Mouse (Mus musculus) embryonic facial prominence, embryonic 10.5 days (tissue): Measurements from ENCODE around the gene Strn. TPM values are rescaled to one million over a fixed set of nuclear protein-coding genes. Genes with fewer than 3 reads are reported as not detected.

ENCODE experiments used
- DNase-seq: peaks from one replicate; pipeline ENCODE4 v3.0.0-alpha.2; 2017; ENCODE audit warnings: low spot score
- H3K27ac ChIP-seq: fragments of 300-500 bp; sonication (generic); replicated peaks from 2 replicates; pipeline ENCODE4 v1.5.1; 2016; ENCODE audit warnings: mild to moderate bottlenecking
- H3K27me3 ChIP-seq: fragments of 300-500 bp; sonication (generic); replicated peaks from 2 replicates; pipeline ENCODE4 v1.6.1; 2016; ENCODE audit warnings: low read depth, mild to moderate bottlenecking; ENCODE audit not compliant: poor library complexity, severe bottlenecking
- H3K36me3 ChIP-seq: fragments of 300-500 bp; sonication (generic); replicated peaks from 2 replicates; pipeline ENCODE4 v1.6.1; 2016; ENCODE audit warnings: mild to moderate bottlenecking, moderate library complexity
- H3K4me1 ChIP-seq: fragments of 300-500 bp; sonication (generic); 2 replicates; pipeline ENCODE4 v1.6.1; 2016
- H3K4me3 ChIP-seq: fragments of 300-500 bp; sonication (generic); 2 replicates; pipeline ENCODE4 v1.5.1; 2016; ENCODE audit warnings: mild to moderate bottlenecking, moderate library complexity
- H3K9me3 ChIP-seq: fragments of 300-500 bp; sonication (generic); 2 replicates; pipeline ENCODE4 v1.6.1; 2016; ENCODE audit warnings: mild to moderate bottlenecking
- WGBS: fragments of 180-500 bp; shearing (Covaris S2); methylation state at CpG from one replicate; pipeline ENCODE4 v1.1.7; 2016; 5-methylcytosine and 5-hydroxymethylcytosine counted together
- polyA plus RNA-seq: library from polyadenylated mRNA; unstranded; fragments of >200 nt; fragmentation: Nextera tagmentation; extraction: Ambion mirVana; gene quantifications from 2 replicates; pipeline ENCODE4 v1.2.1, GENCODE M21; 2016

The Strn gene
- polyA plus RNA-seq, 1 experiment from 2014 or later: 7.1 TPM

DNA sequence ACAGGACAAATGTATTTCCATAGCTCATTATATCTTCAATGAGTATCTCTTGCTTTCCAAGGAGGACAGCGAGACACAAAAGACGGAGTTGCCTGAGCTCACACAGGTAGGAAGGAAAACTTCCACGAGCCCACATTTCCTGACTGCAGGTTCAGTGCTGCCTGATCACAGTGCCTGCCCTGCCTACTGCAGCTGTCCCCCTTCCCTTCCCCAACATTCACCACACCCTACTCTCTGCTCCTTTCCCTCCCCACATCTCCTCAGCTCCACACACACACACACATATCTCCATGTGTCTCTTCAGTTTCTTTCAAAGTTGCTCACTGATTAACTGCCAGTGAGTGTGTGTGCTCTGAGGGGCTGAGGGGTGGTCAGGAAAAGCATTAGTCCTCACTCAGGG, 96.6 kb downstream of the Strn start:
- Histone ChIP-seq H3K27ac (no peak overlapping the region), H3K9me3 (no peaks in the 10 kb centered on the region), H3K4me3 (no peak overlapping the region), H3K27me3 (no peaks in the 10 kb centered on the region), H3K4me1 (no peaks in the 10 kb centered on the region), H3K36me3 (no peaks in the 10 kb centered on the region)
- no peak for DNase-seq
- 95% methylated on average over 3 of the region's 3 CpGs for WGBS

DNA sequence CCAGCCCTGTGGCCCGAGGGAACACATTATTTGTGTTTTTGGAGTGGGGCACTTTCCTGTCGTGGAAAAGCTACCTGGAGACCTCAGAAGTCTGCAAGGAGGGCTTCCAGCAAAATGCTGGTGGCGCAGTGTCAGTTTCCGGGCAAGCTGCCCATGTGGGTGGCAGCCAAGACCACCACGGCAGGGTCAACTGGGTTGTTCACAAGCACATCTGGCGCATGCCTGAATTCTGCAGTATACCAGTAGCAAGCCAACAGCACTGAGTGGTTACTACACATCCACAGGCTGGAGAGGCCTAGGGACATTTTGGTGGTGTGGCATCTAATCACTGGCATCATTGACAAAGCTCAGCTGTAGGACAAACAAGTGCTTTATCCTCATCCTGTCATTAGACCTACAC, 97.9 kb downstream of the Strn start:
- no peaks in the 10 kb centered on the region for H3K36me3 ChIP-seq
- 69% methylated on average over 6 of the region's 6 CpGs for WGBS
- no peak for DNase-seq

DNA sequence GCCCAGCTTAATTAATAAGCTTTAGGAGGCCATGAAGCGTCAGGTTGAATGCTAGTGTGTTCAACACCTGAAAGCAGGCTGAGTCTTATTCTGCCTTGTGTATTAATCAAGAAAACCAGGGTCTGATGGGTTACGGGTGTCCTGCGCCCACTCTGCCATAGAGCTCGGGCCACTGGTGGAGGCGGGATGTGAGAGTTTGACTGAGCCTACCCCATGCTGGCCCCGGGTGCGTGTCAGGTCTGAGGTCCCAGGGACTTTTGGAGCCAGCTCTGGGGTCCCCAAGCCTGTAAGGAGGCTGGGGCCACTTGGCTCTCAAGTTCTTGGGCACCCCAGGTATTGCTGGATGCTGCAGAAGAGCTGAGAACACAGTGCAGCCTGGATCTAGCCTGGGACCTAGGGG, 99.9 kb downstream of the Strn start:
- no peak for DNase-seq
- H3K36me3 ChIP-seq: no peaks in the 10 kb centered on the region
- H3K27ac ChIP-seq: no peak overlapping the region
- no peaks in the 10 kb centered on the region for H3K4me1 ChIP-seq
- no peaks in the 10 kb centered on the region for H3K9me3 ChIP-seq
- no peak overlapping the region for H3K4me3 ChIP-seq
- WGBS: 93% methylated on average over 7 of the region's 7 CpGs
- no peaks in the 10 kb centered on the region for H3K27me3 ChIP-seq

More for the DNA sequence above, 97.9 kb downstream of the Strn start:
- Histone ChIP-seq H3K27ac (no peak overlapping the region), H3K4me3 (no peak overlapping the region), H3K27me3 (no peaks in the 10 kb centered on the region), H3K9me3 (no peaks in the 10 kb centered on the region), H3K4me1 (no peaks in the 10 kb centered on the region)

DNA sequence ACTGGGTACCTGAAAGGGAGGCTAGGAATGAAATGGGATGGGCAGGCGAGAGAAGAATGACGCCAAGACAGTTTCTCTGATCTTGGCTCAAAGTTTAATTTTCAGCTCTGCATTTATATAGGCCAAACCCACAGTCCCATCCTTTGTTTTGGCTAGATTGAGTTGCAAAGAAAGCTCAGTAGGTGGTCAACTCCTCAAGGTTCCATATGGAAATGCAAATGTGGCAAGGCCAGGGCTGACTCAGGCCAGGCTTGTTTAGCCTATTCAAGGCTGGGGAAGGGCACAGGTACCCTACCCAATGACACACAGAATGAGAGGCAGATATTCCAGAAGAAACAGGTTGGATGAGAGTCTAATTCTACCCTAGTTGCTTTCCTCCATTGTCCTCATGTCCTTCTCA, 101.4 kb downstream of the Strn start:
- Histone ChIP-seq H3K27me3 (no peaks in the 10 kb centered on the region), H3K9me3 (no peaks in the 10 kb centered on the region), H3K36me3 (no peaks in the 10 kb centered on the region), H3K27ac (no peak overlapping the region), H3K4me3 (no peak overlapping the region), H3K4me1 (no peaks in the 10 kb centered on the region)
- DNase-seq: no peak
- 45% methylated on average over 2 of the region's 2 CpGs for WGBS

DNA sequence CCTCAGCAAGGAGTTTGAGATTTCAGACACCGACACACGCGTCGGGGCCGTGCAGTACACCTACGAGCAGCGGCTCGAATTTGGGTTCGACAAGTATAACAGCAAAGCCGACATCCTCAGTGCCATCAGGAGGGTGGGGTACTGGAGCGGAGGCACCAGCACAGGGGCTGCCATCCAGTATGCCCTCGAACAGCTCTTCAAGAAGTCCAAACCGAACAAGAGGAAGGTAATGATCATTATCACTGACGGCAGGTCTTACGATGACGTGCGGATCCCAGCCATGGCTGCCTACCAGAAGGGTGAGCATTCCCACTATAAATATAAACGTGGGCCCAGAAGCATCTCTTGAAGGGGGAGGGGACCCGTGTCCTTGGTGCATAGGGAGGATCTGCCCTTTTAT, 112.1 kb downstream of the Strn start:
- no peaks in the 10 kb centered on the region for H3K9me3 ChIP-seq
- 94% methylated on average over 19 of the region's 19 CpGs for WGBS

DNA sequence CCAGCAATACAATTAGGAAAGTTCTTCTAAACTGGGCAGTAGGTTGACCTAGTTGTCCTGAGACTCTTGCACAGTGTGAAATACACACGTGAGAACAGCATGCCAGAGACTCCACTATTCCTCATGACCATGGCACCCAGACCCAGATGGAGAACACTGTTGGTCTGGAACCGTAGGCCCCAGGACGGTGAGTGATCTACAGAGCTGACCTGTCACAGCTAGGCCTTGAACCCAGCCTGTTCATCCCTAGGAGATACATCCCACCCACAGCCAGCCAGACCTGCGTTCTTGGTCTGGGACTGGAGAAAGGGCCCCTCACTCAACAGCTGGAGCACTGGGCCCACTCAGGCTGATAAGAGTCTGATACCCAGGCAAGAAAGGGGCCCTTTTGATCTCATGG, 115.1 kb downstream of the Strn start:
- no peaks in the 10 kb centered on the region for H3K9me3 ChIP-seq
- WGBS: 89% methylated on average over 4 of the region's 4 CpGs
- H3K36me3 ChIP-seq: no peaks in the 10 kb centered on the region
- H3K4me3 ChIP-seq: no peak overlapping the region
- DNase-seq: no peak
- H3K4me1 ChIP-seq: 0 out of 2 replicates have a peak, but pooled peaks cover 3% of the 10 kb centered on the region
- no peaks in the 10 kb centered on the region for H3K27me3 ChIP-seq
- H3K27ac ChIP-seq: no peak overlapping the region

More for the DNA sequence above, 112.1 kb downstream of the Strn start:
- no peaks in the 10 kb centered on the region for H3K27me3 ChIP-seq
- no peak for DNase-seq
- H3K4me1 ChIP-seq: no peaks in the 10 kb centered on the region
- no peak overlapping the region for H3K4me3 ChIP-seq
- no peaks in the 10 kb centered on the region for H3K36me3 ChIP-seq
- H3K27ac ChIP-seq: no peak overlapping the region

DNA sequence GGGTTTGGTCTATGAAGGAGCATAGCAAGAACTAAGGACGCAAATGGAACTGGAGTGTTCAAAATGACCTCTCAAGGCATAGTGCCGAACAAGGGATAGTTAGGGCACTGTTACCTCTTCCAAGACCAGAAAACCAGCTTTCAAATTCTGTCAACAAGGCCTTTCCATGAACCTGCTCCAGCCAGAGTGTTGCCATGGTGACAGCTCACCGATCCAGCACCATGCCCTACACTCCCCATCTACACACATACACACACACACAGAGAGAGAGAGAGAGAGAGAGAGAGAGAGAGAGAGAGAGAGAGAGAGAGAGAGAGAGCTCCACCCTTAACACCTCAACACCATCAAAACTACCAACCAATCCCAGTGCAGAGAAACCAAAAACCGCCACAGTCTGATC, 116.3 kb downstream of the Strn start:
- Histone ChIP-seq H3K4me3 (no peak overlapping the region), H3K27me3 (no peaks in the 10 kb centered on the region), H3K9me3 (no peaks in the 10 kb centered on the region), H3K4me1 (0 out of 2 replicates have a peak, but pooled peaks cover 3% of the 10 kb centered on the region), H3K27ac (no peak overlapping the region), H3K36me3 (no peaks in the 10 kb centered on the region)
- 93% methylated on average over 4 of the region's 4 CpGs for WGBS
- DNase-seq: no peak

DNA sequence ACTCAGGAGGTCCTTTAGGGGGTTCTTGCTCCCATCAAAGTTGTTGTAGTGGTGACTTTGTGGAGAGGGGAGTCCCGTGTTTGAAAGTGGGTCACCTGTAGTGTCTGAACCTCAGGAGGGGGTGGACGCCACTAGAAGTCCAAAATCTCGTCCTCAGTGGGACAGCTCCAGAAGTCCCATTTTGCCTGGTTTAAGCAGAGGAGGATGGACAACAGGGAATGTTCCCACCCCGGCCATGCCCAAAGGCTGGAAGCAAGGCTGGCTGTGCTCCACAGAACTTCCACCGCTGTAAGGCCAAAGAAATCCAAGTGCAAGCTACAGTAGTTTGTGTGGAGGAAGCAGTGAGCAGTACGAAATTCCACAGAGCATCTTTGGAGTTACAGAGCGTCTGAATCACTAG, 117.0 kb downstream of the Strn start:
- DNase-seq: no peak
- H3K9me3 ChIP-seq: no peaks in the 10 kb centered on the region
- H3K4me1 ChIP-seq: 0 out of 2 replicates have a peak, but pooled peaks cover 3% of the 10 kb centered on the region
- no peak overlapping the region for H3K4me3 ChIP-seq
- WGBS: 90% methylated on average over 7 of the region's 7 CpGs
- H3K27ac ChIP-seq: no peak overlapping the region
- no peaks in the 10 kb centered on the region for H3K36me3 ChIP-seq
- H3K27me3 ChIP-seq: no peaks in the 10 kb centered on the region

DNA sequence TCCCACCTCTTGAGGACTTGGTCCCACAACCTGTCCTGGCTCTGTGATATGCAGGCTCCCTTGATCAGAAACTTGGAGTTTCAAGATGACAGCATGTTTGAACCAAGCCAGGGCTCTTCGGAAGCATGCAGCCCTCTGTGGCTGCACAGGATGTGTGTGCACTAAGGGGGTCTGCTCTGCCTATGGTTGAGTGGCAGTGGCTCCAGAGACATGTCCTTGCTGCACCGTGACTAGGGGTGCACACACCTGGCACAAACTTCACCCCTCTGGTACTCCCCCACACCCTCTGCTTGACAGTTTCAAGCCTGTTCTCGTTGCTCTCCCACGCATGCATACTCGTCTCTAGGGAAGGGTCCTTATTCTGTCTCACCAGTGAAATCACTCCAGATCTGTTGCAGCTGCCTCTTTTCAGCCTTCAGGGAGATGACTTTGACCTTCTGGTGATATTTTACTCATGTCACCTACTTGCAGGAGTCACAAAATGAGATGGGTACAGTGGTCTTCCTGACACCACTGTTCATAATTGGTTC, 118.8 kb downstream of the Strn start:
- Histone ChIP-seq H3K27ac (no peak overlapping the region), H3K27me3 (no peaks in the 10 kb centered on the region)
- WGBS: 87% methylated on average over 5 of the region's 5 CpGs

DNA sequence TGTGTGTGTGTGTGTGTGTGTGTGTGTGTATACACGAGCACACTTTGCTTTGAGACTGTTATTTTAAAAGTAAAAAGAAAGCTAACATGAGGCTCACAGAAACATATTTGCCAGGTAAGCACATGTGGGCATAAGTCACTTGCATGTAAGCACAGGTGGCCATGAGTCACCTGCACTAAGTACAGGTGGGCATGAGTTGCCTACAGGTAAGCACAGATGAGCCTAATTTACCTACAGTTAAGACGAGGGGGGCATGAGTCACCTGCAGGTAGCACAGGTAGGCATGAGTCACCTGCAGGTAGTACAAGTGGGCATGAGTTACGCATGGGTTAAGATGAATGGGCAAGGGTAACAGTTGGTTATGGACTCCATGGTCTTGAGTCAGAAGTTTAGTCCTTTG, 121.9 kb downstream of the Strn start:
- 90% methylated on average over 3 of the region's 3 CpGs for WGBS
- Histone ChIP-seq H3K36me3 (no peaks in the 10 kb centered on the region), H3K4me3 (no peak overlapping the region), H3K27me3 (no peaks in the 10 kb centered on the region), H3K27ac (no peak overlapping the region), H3K9me3 (no peaks in the 10 kb centered on the region), H3K4me1 (0 out of 2 replicates have a peak, but pooled peaks cover 3% of the 10 kb centered on the region)
- DNase-seq: no peak

More for the DNA sequence above, 118.8 kb downstream of the Strn start:
- Histone ChIP-seq H3K9me3 (no peaks in the 10 kb centered on the region), H3K4me1 (0 out of 2 replicates have a peak, but pooled peaks cover 3% of the 10 kb centered on the region), H3K36me3 (no peaks in the 10 kb centered on the region), H3K4me3 (no peak overlapping the region)
- DNase-seq: no peak

DNA sequence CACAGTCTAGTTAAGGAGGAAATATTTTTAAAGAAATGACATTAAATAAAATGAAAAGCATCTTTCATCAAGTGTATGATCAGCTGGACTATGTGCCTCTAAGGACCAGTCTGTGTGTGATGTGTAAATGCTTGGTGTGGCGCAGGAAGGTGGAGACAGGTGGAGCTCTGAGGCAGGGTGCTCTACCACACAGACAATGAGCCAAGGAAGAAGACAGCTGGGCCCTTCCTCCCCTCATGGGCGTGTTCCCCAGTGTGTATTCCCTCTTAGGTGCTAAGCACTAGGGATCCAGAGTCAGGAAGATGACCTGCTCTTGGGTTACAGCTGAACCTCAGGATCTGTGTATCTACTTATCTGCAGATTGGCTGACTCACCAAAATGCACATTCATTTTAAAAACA, 122.5 kb downstream of the Strn start:
- no peak overlapping the region for H3K27ac ChIP-seq
- 76% methylated on average over 2 of the region's 2 CpGs for WGBS
- H3K4me1 ChIP-seq: 0 out of 2 replicates have a peak, but pooled peaks cover 3% of the 10 kb centered on the region
- H3K4me3 ChIP-seq: no peak overlapping the region
- H3K27me3 ChIP-seq: no peaks in the 10 kb centered on the region
- H3K9me3 ChIP-seq: no peaks in the 10 kb centered on the region
- H3K36me3 ChIP-seq: no peaks in the 10 kb centered on the region
- DNase-seq: no peak

DNA sequence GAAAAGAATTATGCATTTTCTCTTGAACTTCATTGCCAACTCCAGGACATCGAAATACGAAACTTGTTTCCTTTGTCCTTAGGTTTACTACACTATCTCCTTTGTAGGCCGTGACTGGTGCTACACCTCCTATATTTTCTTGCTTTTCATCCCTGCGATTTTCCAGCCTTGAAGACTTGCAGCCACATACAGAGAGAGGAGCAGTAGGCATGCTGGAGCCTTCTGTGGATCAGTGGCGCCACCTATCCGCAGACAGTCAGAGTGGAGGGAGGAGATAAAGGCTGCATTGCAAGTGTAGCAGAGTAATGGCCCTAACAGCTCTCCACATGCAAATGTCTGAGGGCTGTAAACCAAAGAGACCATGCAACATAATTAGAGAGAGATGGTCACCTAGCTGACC, 125.9 kb downstream of the Strn start:
- Histone ChIP-seq H3K4me3 (no peak overlapping the region), H3K36me3 (no peaks in the 10 kb centered on the region), H3K27ac (no peak overlapping the region), H3K27me3 (no peaks in the 10 kb centered on the region), H3K9me3 (no peaks in the 10 kb centered on the region), H3K4me1 (peaks cover 9% of the 10 kb centered on the region)
- WGBS: 77% methylated on average over 6 of the region's 6 CpGs
- peak; percentile 42 for DNase-seq

DNA sequence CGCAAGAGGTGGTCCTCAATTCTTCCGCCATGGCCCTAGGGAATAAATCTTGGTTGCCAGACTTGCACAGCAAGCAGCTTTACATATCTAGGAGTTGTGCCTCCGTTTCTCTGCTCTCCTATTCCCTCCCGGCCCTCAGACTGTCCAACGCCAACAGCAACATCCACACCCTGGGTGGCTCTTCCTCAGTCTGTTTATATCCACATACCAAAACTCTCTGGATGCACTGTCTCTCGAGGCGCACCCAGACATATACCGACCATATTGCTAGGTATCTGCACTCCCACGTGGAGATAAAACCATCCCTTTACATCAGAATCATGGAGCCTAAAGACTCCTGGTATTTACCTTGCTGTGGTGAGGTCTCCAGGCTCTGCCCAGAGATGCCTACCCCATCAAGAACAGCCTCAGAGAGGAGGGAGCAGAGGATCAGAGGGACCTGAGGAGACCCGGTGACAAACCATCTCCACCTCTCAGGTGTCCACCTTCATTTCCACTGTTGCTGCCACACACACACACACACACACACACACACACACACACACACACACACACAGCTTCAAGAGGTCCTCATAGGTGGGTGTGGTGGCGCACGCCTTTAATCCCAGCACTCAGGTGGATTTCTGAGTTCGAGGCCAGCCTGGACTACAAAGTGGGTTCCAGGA, 127.7 kb downstream of the Strn start:
- Histone ChIP-seq H3K9me3 (no peaks in the 10 kb centered on the region), H3K4me3 (no peak overlapping the region), H3K36me3 (no peaks in the 10 kb centered on the region), H3K27ac (no peak overlapping the region), H3K4me1 (peaks cover 9% of the 10 kb centered on the region), H3K27me3 (no peaks in the 10 kb centered on the region)
- WGBS: 91% methylated on average over 13 of the region's 13 CpGs
- DNase-seq: no peak
